Mouse (Mus musculus): ENCODE results near the gene Lrrc46. TPM values are rescaled to one million over a fixed set of nuclear protein-coding genes. Genes with fewer than 3 reads are reported as not detected.

Lrrc46 gene
- polyA plus RNA-seq, 1 experiment: not detected

- Histone ChIP-seq H3K4me1 (ENCODE audit: control insufficient read depth, insufficient read depth, insufficient read length, low read length) (no peaks in the 10 kb centered on the region; the same call in 1 of the 2 replicates), H3K27ac (replicated peaks; ENCODE audit: low read depth, low read length) (no peak overlapping the region), H3K4me3 (ENCODE audit: insufficient read depth, low read depth, low read length) (no peak overlapping the region)
Measured at GRCm38 (mm10) chr11:97031977-97032376, 9.2 kb downstream of the Lrrc46 start.

GRCm38 (mm10) chr11:97030426-97030825 lies 10.8 kb downstream of the Lrrc46 start:
- H3K4me3 ChIP-seq (ENCODE audit: insufficient read depth, low read depth, low read length): peak overlapping the region; percentile 81
- H3K27ac ChIP-seq (replicated peaks; ENCODE audit: low read depth, low read length): no peak overlapping the region
- H3K4me1 ChIP-seq (ENCODE audit: control insufficient read depth, insufficient read depth, insufficient read length, low read length): peaks cover 4% of the 10 kb centered on the region

- Histone ChIP-seq H3K4me1 (ENCODE audit: control insufficient read depth, insufficient read depth, insufficient read length, low read length) (peaks cover 4% of the 10 kb centered on the region), H3K27ac (replicated peaks; ENCODE audit: low read depth, low read length) (peak within 1 kb of the TSS; percentile 77), H3K4me3 (ENCODE audit: insufficient read depth, low read depth, low read length) (peak within 1 kb of the TSS; percentile 81)
Measured at GRCm38 (mm10) chr11:97029686-97030417, 11.4 kb downstream of the Lrrc46 start, which contains the start of gene Scrn2. Gene Scrn2, plus strand, starts transcription at chr11:97029938.

GRCm38 (mm10) chr11:97025721-97026344 lies 15.4 kb downstream of the Lrrc46 start:
- Histone ChIP-seq H3K27ac (replicated peaks; ENCODE audit: low read depth, low read length) (no peak overlapping the region; the same call in 1 of the 2 replicates), H3K4me1 (ENCODE audit: control insufficient read depth, insufficient read depth, insufficient read length, low read length) (peaks cover 4% of the 10 kb centered on the region), H3K4me3 (ENCODE audit: insufficient read depth, low read depth, low read length) (peak overlapping the region; percentile 47)

GRCm38 (mm10) chr11:97024977-97025376 lies 16.2 kb downstream of the Lrrc46 start:
- H3K27ac ChIP-seq (replicated peaks; ENCODE audit: low read depth, low read length): no peak overlapping the region
- H3K4me1 ChIP-seq (ENCODE audit: control insufficient read depth, insufficient read depth, insufficient read length, low read length): peaks cover 4% of the 10 kb centered on the region
- no peak overlapping the region for H3K4me3 ChIP-seq (ENCODE audit: insufficient read depth, low read depth, low read length)

GRCm38 (mm10) chr11:97021873-97022484 lies 19.2 kb downstream of the Lrrc46 start:
- peaks cover 4% of the 10 kb centered on the region for H3K4me1 ChIP-seq (ENCODE audit: control insufficient read depth, insufficient read depth, insufficient read length, low read length)
- H3K4me3 ChIP-seq (ENCODE audit: insufficient read depth, low read depth, low read length): peak overlapping the region; percentile 70
- H3K27ac ChIP-seq (replicated peaks; ENCODE audit: low read depth, low read length): no peak overlapping the region

- no peak overlapping the region for H3K27ac ChIP-seq (replicated peaks; ENCODE audit: low read depth, low read length)
- peak overlapping the region; percentile 70 for H3K4me3 ChIP-seq (ENCODE audit: insufficient read depth, low read depth, low read length)
- H3K4me1 ChIP-seq (ENCODE audit: control insufficient read depth, insufficient read depth, insufficient read length, low read length): peaks cover 4% of the 10 kb centered on the region
Measured at GRCm38 (mm10) chr11:97021121-97021765, 20.0 kb downstream of the Lrrc46 start.

GRCm38 (mm10) chr11:97019345-97019708 lies 21.9 kb downstream of the Lrrc46 start:
- no peak overlapping the region for H3K4me3 ChIP-seq (ENCODE audit: insufficient read depth, low read depth, low read length)
- no peak overlapping the region for H3K27ac ChIP-seq (replicated peaks; ENCODE audit: low read depth, low read length)
- no peaks in the 10 kb centered on the region for H3K4me1 ChIP-seq (ENCODE audit: control insufficient read depth, insufficient read depth, insufficient read length, low read length)

GRCm38 (mm10) chr11:97018583-97019344 lies 22.4 kb downstream of the Lrrc46 start:
- no peak overlapping the region for H3K4me3 ChIP-seq (ENCODE audit: insufficient read depth, low read depth, low read length)
- H3K27ac ChIP-seq (replicated peaks; ENCODE audit: low read depth, low read length): no peak overlapping the region
- H3K4me1 ChIP-seq (ENCODE audit: control insufficient read depth, insufficient read depth, insufficient read length, low read length): no peaks in the 10 kb centered on the region

- H3K4me1 ChIP-seq (ENCODE audit: control insufficient read depth, insufficient read depth, insufficient read length, low read length): no peaks in the 10 kb centered on the region
- H3K27ac ChIP-seq (replicated peaks; ENCODE audit: low read depth, low read length): no peak overlapping the region
- H3K4me3 ChIP-seq (ENCODE audit: insufficient read depth, low read depth, low read length): no peak overlapping the region
Measured at GRCm38 (mm10) chr11:97017696-97018582, 23.3 kb downstream of the Lrrc46 start.

- no peaks in the 10 kb centered on the region for H3K4me1 ChIP-seq (ENCODE audit: control insufficient read depth, insufficient read depth, insufficient read length, low read length)
- H3K4me3 ChIP-seq (ENCODE audit: insufficient read depth, low read depth, low read length): no peak within 1 kb of the TSS
- H3K27ac ChIP-seq (replicated peaks; ENCODE audit: low read depth, low read length): no peak within 1 kb of the TSS
Measured at GRCm38 (mm10) chr11:97013121-97013670, 28.0 kb downstream of the Lrrc46 start, which contains the start of gene Sp6. Gene Sp6, plus strand, starts transcription at chr11:97013394.

GRCm38 (mm10) chr11:97009198-97009790 lies 31.9 kb downstream of the Lrrc46 start:
- no peak overlapping the region for H3K27ac ChIP-seq (replicated peaks; ENCODE audit: low read depth, low read length)
- no peaks in the 10 kb centered on the region for H3K4me1 ChIP-seq (ENCODE audit: control insufficient read depth, insufficient read depth, insufficient read length, low read length)
- no peak overlapping the region for H3K4me3 ChIP-seq (ENCODE audit: insufficient read depth, low read depth, low read length)

GRCm38 (mm10) chr11:97007093-97007794 lies 34.0 kb downstream of the Lrrc46 start:
- Histone ChIP-seq H3K4me1 (ENCODE audit: control insufficient read depth, insufficient read depth, insufficient read length, low read length) (no peaks in the 10 kb centered on the region), H3K4me3 (ENCODE audit: insufficient read depth, low read depth, low read length) (no peak overlapping the region), H3K27ac (replicated peaks; ENCODE audit: low read depth, low read length) (no peak overlapping the region)

Measured in brown adipose tissue, adult 24 weeks (tissue).